Mouse (Mus musculus): ENCODE results near the gene 1810010H24Rik. TPM values are rescaled to one million over a fixed set of nuclear protein-coding genes. Genes with fewer than 3 reads are reported as not detected.
"Not testable (repeated sequence)": the region's sequence is repeated elsewhere in the genome, so short reads cannot be mapped to it uniquely, and the experiment has no call there.

1810010H24Rik gene
- polyA plus RNA-seq, 1 experiment from 2014 or later = 5.6 TPM

DNA sequence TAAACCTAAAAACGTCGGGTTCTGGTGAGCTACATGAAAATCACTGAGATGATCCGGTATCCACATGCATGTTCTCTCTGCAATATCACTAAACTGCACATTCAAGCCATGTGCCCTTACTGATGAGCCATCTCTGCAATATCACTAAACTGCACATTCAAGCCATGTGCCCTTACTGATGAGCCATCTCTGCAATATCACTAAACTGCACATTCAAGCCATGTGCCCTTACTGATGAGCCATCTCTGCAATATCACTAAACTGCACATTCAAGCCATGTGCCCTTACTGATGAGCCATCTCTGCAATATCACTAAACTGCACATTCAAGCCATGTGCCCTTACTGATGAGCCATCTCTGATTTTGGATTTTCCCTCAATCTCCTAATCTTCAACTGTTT, 34.2 kb downstream of the 1810010H24Rik start:
- WGBS = 94% methylated on average over 3 of the region's 3 CpGs
- ATAC-seq = not testable (repeated sequence)

DNA sequence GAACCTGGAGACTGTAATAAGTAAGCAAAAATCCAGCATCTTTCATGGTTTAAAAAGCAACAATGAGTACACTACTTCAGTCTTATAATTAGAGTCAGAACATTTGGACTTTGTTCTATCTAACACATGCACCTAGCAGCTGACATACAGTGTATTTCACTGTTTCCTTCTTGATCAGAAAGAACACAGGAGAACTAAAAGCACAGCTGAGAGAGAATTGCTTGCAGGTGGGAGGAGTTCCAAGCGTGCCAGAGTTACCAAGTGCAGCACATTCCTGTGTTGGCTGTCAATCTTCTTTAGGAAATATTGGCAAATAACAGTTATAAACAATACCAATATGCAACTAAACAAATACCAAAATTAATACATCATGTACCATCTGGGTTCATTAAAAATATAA, 35.5 kb downstream of the 1810010H24Rik start:
- WGBS = 97% methylated on average over 1 of the region's 1 CpGs
- no peak overlapping the region for H3K4me2 ChIP-seq (replicated peaks)
- H3K36me3 ChIP-seq = peaks cover 95% of the 10 kb centered on the region
- H3K4me1 ChIP-seq (replicated peaks) = no peaks in the 10 kb centered on the region
- no peak for ATAC-seq
- no peak overlapping the region for H3K9ac ChIP-seq (replicated peaks)
- no peak overlapping the region for H3K27ac ChIP-seq
- no peak overlapping the region for H3K4me3 ChIP-seq (replicated peaks)
- H3K27me3 ChIP-seq = no peaks in the 10 kb centered on the region
- H3K9me3 ChIP-seq = no peaks in the 10 kb centered on the region

More for the DNA sequence above, 34.2 kb downstream of the 1810010H24Rik start:
- H3K9me3 ChIP-seq; H3K27me3 ChIP-seq; H3K4me2 ChIP-seq (replicated peaks); H3K9ac ChIP-seq (replicated peaks); H3K4me3 ChIP-seq (replicated peaks); H3K27ac ChIP-seq; H3K4me1 ChIP-seq (replicated peaks): not testable (repeated sequence)
- peaks cover 95% of the 10 kb centered on the region for H3K36me3 ChIP-seq

DNA sequence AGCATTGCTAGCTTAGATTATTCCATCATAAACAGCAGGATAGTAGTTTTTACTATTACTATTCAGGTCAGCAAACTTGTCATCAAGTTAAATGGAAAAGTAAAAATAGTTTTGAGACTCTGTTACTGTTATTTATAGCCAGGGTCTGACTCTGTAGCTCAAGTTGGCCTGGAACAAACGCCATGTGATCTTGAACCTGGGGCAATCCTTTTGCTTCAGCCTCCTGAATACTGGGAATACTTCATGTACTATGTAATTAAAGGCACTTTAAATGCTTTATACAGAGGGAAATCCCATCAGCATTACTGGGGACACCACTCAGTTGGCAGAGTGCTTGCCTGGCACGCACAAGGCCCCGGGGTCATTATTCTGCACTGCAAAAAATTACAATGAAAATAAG, 37.6 kb downstream of the 1810010H24Rik start:
- no peak for ATAC-seq
- Histone ChIP-seq H3K27ac (no peak overlapping the region), H3K9ac (replicated peaks) (no peak overlapping the region), H3K4me2 (replicated peaks) (no peak overlapping the region), H3K4me3 (replicated peaks) (no peak overlapping the region), H3K4me1 (replicated peaks) (no peaks in the 10 kb centered on the region), H3K27me3 (no peaks in the 10 kb centered on the region), H3K9me3 (no peaks in the 10 kb centered on the region), H3K36me3 (peaks cover 95% of the 10 kb centered on the region)
- 93% methylated on average over 3 of the region's 3 CpGs for WGBS

DNA sequence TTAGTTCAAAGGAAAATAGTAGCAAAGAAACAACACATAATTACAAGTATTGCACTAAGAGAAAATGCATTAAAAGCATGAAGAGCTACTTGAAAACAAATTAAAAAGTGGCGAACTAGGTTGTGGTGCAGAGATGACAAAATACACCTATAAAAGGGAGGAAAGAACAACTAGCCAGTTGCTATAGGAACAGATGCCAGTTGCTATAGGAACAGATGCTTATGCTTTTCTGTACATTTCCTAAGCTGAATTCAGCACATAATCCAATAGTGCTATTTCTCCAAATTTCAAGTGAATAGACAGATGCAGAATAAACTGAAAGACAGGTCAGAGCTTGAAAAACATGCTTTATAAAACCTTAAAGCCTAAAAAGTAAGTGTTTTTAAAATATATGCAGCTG, 39.1 kb downstream of the 1810010H24Rik start:
- Histone ChIP-seq H3K4me1 (replicated peaks) (no peaks in the 10 kb centered on the region), H3K27ac (no peak overlapping the region), H3K36me3 (peaks cover 87% of the 10 kb centered on the region), H3K9me3 (no peaks in the 10 kb centered on the region), H3K4me2 (replicated peaks) (no peak overlapping the region), H3K9ac (replicated peaks) (no peak overlapping the region), H3K4me3 (replicated peaks) (no peak overlapping the region), H3K27me3 (no peaks in the 10 kb centered on the region)
- no peak for ATAC-seq
- 79% methylated on average over 1 of the region's 1 CpGs for WGBS

DNA sequence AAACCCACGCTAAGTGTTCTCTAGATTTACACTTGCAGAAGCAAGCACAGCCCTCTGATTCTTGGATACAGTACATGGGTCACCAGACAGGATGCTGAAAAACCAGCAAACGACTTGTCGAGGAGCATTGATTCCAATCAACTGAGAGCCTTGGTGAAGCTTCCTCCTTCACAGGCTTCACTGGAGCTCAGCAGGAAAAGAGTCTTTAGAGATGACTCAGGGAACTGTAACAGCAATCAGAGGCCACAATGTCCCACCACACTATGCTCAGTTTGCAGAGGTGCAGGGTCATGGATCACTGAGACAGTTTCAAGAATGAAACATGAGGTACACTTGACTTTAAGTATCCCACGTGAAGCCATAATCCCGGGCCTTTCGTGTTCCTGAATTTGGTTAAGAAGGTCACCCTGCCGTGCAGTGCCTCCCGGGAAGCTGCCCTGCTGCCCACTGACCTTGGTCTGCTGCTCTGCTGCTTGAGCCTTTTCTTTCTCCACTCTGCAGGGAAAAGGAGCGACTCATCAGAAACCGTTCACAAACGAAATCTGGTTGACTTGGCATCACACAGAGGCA, 39.8 kb downstream of the 1810010H24Rik start:
- H3K36me3 ChIP-seq = peaks cover 88% of the 10 kb centered on the region
- H3K27ac ChIP-seq = no peak overlapping the region
- no peak overlapping the region for H3K4me2 ChIP-seq (replicated peaks)
- no peaks in the 10 kb centered on the region for H3K4me1 ChIP-seq (replicated peaks)
- H3K4me3 ChIP-seq (replicated peaks) = no peak overlapping the region
- no peaks in the 10 kb centered on the region for H3K9me3 ChIP-seq
- ATAC-seq = no peak
- 89% methylated on average over 11 of the region's 11 CpGs for WGBS
- H3K9ac ChIP-seq (replicated peaks) = no peak overlapping the region
- H3K27me3 ChIP-seq = no peaks in the 10 kb centered on the region

Other genes starting within 250 kb of the 1810010H24Rik start
- gene Polg2, start 246.1 kb upstream of the 1810010H24Rik start, polyA plus RNA-seq (2015; fragmentation: Nextera tagmentation; extraction: Ambion mirVana) = 10.0 and 10.7 TPM in 2 replicates
- gene Ddx5, start 236.5 kb upstream of the 1810010H24Rik start, polyA plus RNA-seq (2015; fragmentation: Nextera tagmentation; extraction: Ambion mirVana) = 487 and 502 TPM in 2 replicates
- 20.2 and 20.4 TPM in 2 replicates for gene Cep95, start 236.4 kb upstream of the 1810010H24Rik start, polyA plus RNA-seq (2015; fragmentation: Nextera tagmentation; extraction: Ambion mirVana)
- gene Smurf2, start 105.0 kb upstream of the 1810010H24Rik start, polyA plus RNA-seq (2015; fragmentation: Nextera tagmentation; extraction: Ambion mirVana) = 16.5 and 17.4 TPM in 2 replicates
- 288 and 305 TPM in 2 replicates for gene Kpna2, start 26.1 kb upstream of the 1810010H24Rik start, polyA plus RNA-seq (2015; fragmentation: Nextera tagmentation; extraction: Ambion mirVana)
- gene Bptf, start 106.4 kb downstream of the 1810010H24Rik start, polyA plus RNA-seq (2015; fragmentation: Nextera tagmentation; extraction: Ambion mirVana) = 43.5 and 45.1 TPM in 2 replicates
- 60.2 and 61.8 TPM in 2 replicates for gene Nol11, start 163.7 kb downstream of the 1810010H24Rik start, polyA plus RNA-seq (2015; fragmentation: Nextera tagmentation; extraction: Ambion mirVana)

All from midbrain, embryonic 13.5 days (tissue).